In genomic region chr11:78956260-78956659, GRCm38 (mm10) we compare ENCODE assay signal across 9 mouse cellular contexts. TPM values are rescaled to one million over a fixed set of nuclear protein-coding genes. Genes with fewer than 3 reads are reported as not detected.
A peak's percentile ranks its signal among the peaks of the same experiment; 100 is the strongest.
DNase-seq lines count a peak whose midpoint lies in the region; ATAC-seq and TF ChIP-seq lines count a peak whose summit lies in the region.
"Had no signal": no experiment of that assay in that cellular context is flagged by ENCODE, and none has a peak within 500 bp of the region (broad histone marks: within the 10 kb centered on the region; RNA-seq: fewer than 3 reads in every experiment).

No protein-coding gene starts in this region.

- no peaks in the 10 kb centered on the region for H3K9me3 ChIP-seq in MEL (replicated peaks; ENCODE audit: insufficient read depth, low read length)
- H3K9me3 ChIP-seq in lung, postnatal 0 days (ENCODE audit: low read length) = no peaks in the 10 kb centered on the region
- H3K9me3 ChIP-seq: liver, embryonic 15.5 days had no signal

- TF ChIP-seq POLR2A in MEL (IDR thresholded peaks at IDR 0.05; ENCODE audit: control insufficient read depth in 1 of 2, insufficient read depth in 1 of 2, low read depth in 1 of 2, low read length in 2 of 2, poor library complexity in 1 of 2) = no peak

- TF ChIP-seq RAD21 in MEL (IDR thresholded peaks at IDR 0.05; ENCODE audit: low read depth, low read length) = peak; percentile 89

- H3K79me2 ChIP-seq in MEL (ENCODE audit: control insufficient read depth, insufficient read depth, low read length, poor library complexity) = no peaks in the 10 kb centered on the region

- H3K4me1 ChIP-seq in MEL (ENCODE audit: control insufficient read depth in 1 of 2, insufficient read depth in 2 of 2, low read length in 2 of 2) = no peaks in the 10 kb centered on the region
- no peaks in the 10 kb centered on the region for H3K4me1 ChIP-seq in lung, postnatal 0 days (ENCODE audit: insufficient read depth, low read depth, low read length)
- H3K4me1 ChIP-seq: liver, embryonic 15.5 days had no signal

- H3K4me2 ChIP-seq in lung, postnatal 0 days (replicated peaks; ENCODE audit: low read depth, low read length) = no peak overlapping the region
- H3K4me2 ChIP-seq: liver, embryonic 15.5 days had no signal

- TF ChIP-seq EP300 in MEL (IDR thresholded peaks at IDR 0.05; ENCODE audit: low read depth in 1 of 2, low read length in 2 of 2) = no peak
- TF ChIP-seq EP300 in lung, postnatal 0 days (IDR thresholded peaks at IDR 0.05) = no peak

- peak; percentile 81 for DNase-seq in B cell, adult 2 months
- peak; percentile 88 for DNase-seq in MEL (ENCODE audit: low read depth, low spot score)
- DNase-seq in cerebellum, adult 11-12 months = peak; percentile 56
- DNase-seq in frontal cortex, postnatal 25 days (ENCODE audit: low spot score in 2 of 2) = peak; percentile 87 to 92
- DNase-seq in layer of hippocampus, adult 11-12 months (ENCODE audit: low spot score) = peak; percentile 88
- peak; percentile 72 for DNase-seq in lung, postnatal 0 days (ENCODE audit: low spot score)
- peak; percentile 88 for DNase-seq in right cerebral cortex, postnatal 4 days
- DNase-seq in yolk sac, embryonic 10.5 days (ENCODE audit: low spot score) = peak; percentile 7

- no peak overlapping the region for H3K9ac ChIP-seq in MEL (ENCODE audit: control insufficient read depth, low read depth, low read length, poor library complexity, severe bottlenecking)
- no peak overlapping the region for H3K9ac ChIP-seq in lung, postnatal 0 days (replicated peaks; ENCODE audit: low read depth)
- H3K9ac ChIP-seq: liver, embryonic 15.5 days had no signal

- peaks cover 15 to 18% of the 10 kb centered on the region in 2 experiments for H3K27me3 ChIP-seq in MEL (ENCODE audit: control insufficient read depth in 1 of 2, insufficient read depth in 2 of 2, low read length in 2 of 2)
- H3K27me3 ChIP-seq in lung, postnatal 0 days (replicated peaks; ENCODE audit: insufficient read depth, low read length) = no peaks in the 10 kb centered on the region

- WGBS in lung, postnatal 0 days = 13% methylated on average over 7 of the region's 7 CpGs

- no peak overlapping the region for H3K27ac ChIP-seq in MEL (ENCODE audit: control insufficient read depth, low read depth, low read length)
- H3K27ac ChIP-seq in lung, postnatal 0 days (ENCODE audit: low read length) = no peak overlapping the region
- H3K27ac ChIP-seq: liver, embryonic 15.5 days had no signal

- no peaks in the 10 kb centered on the region for H3K36me3 ChIP-seq in MEL (ENCODE audit: control insufficient read depth in 1 of 2, insufficient read depth in 2 of 2, low read length in 2 of 2)
- no peaks in the 10 kb centered on the region for H3K36me3 ChIP-seq in lung, postnatal 0 days (ENCODE audit: insufficient read depth, low read length)
- H3K36me3 ChIP-seq: liver, embryonic 15.5 days had no signal

- no peak overlapping the region for H3K4me3 ChIP-seq in MEL (ENCODE audit: control insufficient read depth in 1 of 2, insufficient read depth in 1 of 2, low read depth in 2 of 2, low read length in 2 of 2)
- no peak overlapping the region for H3K4me3 ChIP-seq in lung, postnatal 0 days (ENCODE audit: low read depth, low read length)
- H3K4me3 ChIP-seq: liver, embryonic 15.5 days had no signal

- TF ChIP-seq CTCF in MEL (IDR thresholded peaks at IDR 0.05 in 2 of 3, conservative IDR thresholded peaks at IDR 0.05 in 1 of 3; ENCODE audit: control insufficient read depth in 1 of 3, insufficient read depth in 1 of 3, low read depth in 2 of 3, low read length in 3 of 3, poor library complexity in 1 of 3, severe bottlenecking in 1 of 3) = peak; percentile 92 to 98 (median 97)
- peak; percentile 93 for TF ChIP-seq CTCF in lung, postnatal 0 days (IDR thresholded peaks at IDR 0.05)

- no peak for ATAC-seq in lung, postnatal 0 days

TF ChIP-seq in MEL, 35 proteins besides CTCF, POLR2A, EP300 and RAD21:
- no peak for TF ChIP-seq NELFE (IDR thresholded peaks at IDR 0.05; ENCODE audit: low read depth, low read length)
- no peak for TF ChIP-seq ZKSCAN1 (IDR thresholded peaks at IDR 0.05; ENCODE audit: low read depth, low read length)
- no peak for TF ChIP-seq TBP (IDR thresholded peaks at IDR 0.05; ENCODE audit: low read depth, low read length)
- no peak for TF ChIP-seq TAL1 (IDR thresholded peaks at IDR 0.05; ENCODE audit: low read length)
- TF ChIP-seq KAT2A (conservative IDR thresholded peaks at IDR 0.05; ENCODE audit: low read depth, low read length) = no peak
- peak; percentile 98 for TF ChIP-seq SMC3 (IDR thresholded peaks at IDR 0.05; ENCODE audit: low read depth, low read length)
- TF ChIP-seq SIN3A (IDR thresholded peaks at IDR 0.05; ENCODE audit: low read length) = 0 out of 2 replicates have a peak, but pooled peaks have one; percentile 14
- no peak for TF ChIP-seq GATA1 (IDR thresholded peaks at IDR 0.05; ENCODE audit: low read depth, low read length)
- no peak for TF ChIP-seq BHLHE40 (IDR thresholded peaks at IDR 0.05; ENCODE audit: borderline replicate concordance, low read depth, low read length)
- no peak for TF ChIP-seq JUND (IDR thresholded peaks at IDR 0.05; ENCODE audit: low read depth, low read length)
- no peak for TF ChIP-seq ZNF384 (IDR thresholded peaks at IDR 0.05; ENCODE audit: low read depth, low read length)
- TF ChIP-seq TCF12 (IDR thresholded peaks at IDR 0.05; ENCODE audit: low read depth, low read length) = no peak
- no peak for TF ChIP-seq POLR2AphosphoS5 (IDR thresholded peaks at IDR 0.05; ENCODE audit: borderline replicate concordance, low read depth, low read length)
- no peak for TF ChIP-seq NRF1 (IDR thresholded peaks at IDR 0.05; ENCODE audit: insufficient read depth, low read depth, low read length, poor library complexity, severe bottlenecking)
- TF ChIP-seq ZMIZ1 (IDR thresholded peaks at IDR 0.05; ENCODE audit: low read depth, low read length) = no peak
- TF ChIP-seq MAX (IDR thresholded peaks at IDR 0.05; ENCODE audit: low read length) = no peak
- 0 out of 2 replicates have a peak, but pooled peaks have one; percentile 23 for TF ChIP-seq MXI1 (IDR thresholded peaks at IDR 0.05; ENCODE audit: low read depth, low read length)
- no peak for TF ChIP-seq MEF2A (IDR thresholded peaks at IDR 0.05; ENCODE audit: extremely low read depth, insufficient replicate concordance, low read depth, low read length, poor library complexity, severe bottlenecking)
- TF ChIP-seq MYC (IDR thresholded peaks at IDR 0.05; ENCODE audit: low read depth, low read length) = no peak
- no peak for TF ChIP-seq ETS1 (IDR thresholded peaks at IDR 0.05; ENCODE audit: low read depth, low read length)
- no peak for TF ChIP-seq MAZ (IDR thresholded peaks at IDR 0.05; ENCODE audit: low read depth, low read length)
- no peak for TF ChIP-seq MAFK (IDR thresholded peaks at IDR 0.05; ENCODE audit: borderline replicate concordance, low read depth, low read length)
- peak; percentile 91 for TF ChIP-seq ZC3H11A (IDR thresholded peaks at IDR 0.05; ENCODE audit: low read depth, low read length)

RNA-seq across cellular contexts. Expression of gene Lgals9, which starts 28.5 kb away (rescaled TPM):
- 160 and 184 TPM in 2 replicates for total RNA-seq in MEL (2012; rRNA removed)
- polyA plus RNA-seq in MEL (2012; ENCODE audit: insufficient read depth in 1 of 2, insufficient read length in 2 of 2, low read depth in 1 of 2, low replicate concordance in 2 of 2, missing spikeins in 1 of 2) = 100 to 1,000 TPM; 228 to 287 TPM
- 98.3 and 137 TPM in 2 replicates for polyA plus RNA-seq in lung, postnatal 0 days (2015; fragmentation: Nextera tagmentation; extraction: Ambion mirVana)

RNA-seq across cellular contexts. Expression of gene Nos2, which starts 35.7 kb away (rescaled TPM):
- total RNA-seq in MEL (2012; rRNA removed) = not detected in 2 replicates
- polyA plus RNA-seq in MEL (2012; ENCODE audit: insufficient read depth in 1 of 2, insufficient read length in 2 of 2, low read depth in 1 of 2, low replicate concordance in 2 of 2, missing spikeins in 1 of 2) = not detected
- polyA plus RNA-seq in lung, postnatal 0 days (2015; fragmentation: Nextera tagmentation; extraction: Ambion mirVana) = 5.3 and 6.8 TPM in 2 replicates

Comparison
In these comparisons a context has a peak if more than half of its experiments do, and no peak if none do; other contexts are left out.
1. DNase-seq: peak in every context shown above with its lines; median percentile 90 in frontal cortex, postnatal 25 days; 88 in MEL; 88 in layer of hippocampus, adult 11-12 months; 88 in right cerebral cortex, postnatal 4 days; 81 in B cell, adult 2 months; 72 in lung, postnatal 0 days; 56 in cerebellum, adult 11-12 months; 7 in yolk sac, embryonic 10.5 days.